Mouse (Mus musculus): Measurements from ENCODE around the gene Mrpl47. TPM values are rescaled to one million over a fixed set of nuclear protein-coding genes. Genes with fewer than 3 reads are reported as not detected.

Gene Mrpl47
- 35.8 and 38.1 TPM in 2 replicates for polyA plus RNA-seq (2014; fragmentation: Nextera tagmentation; extraction: Ambion mirVana)

- peak within 1 kb of the TSS; percentile 87 for H3K4me3 ChIP-seq (ENCODE audit: low read depth, low read length)
- ATAC-seq (ENCODE audit: insufficient read depth) (peak; percentile 48), DNase-seq (no peak)
- H3K9ac ChIP-seq: peak within 1 kb of the TSS; percentile 86
- peak within 1 kb of the TSS; percentile 86 for H3K4me2 ChIP-seq
- no peaks in the 10 kb centered on the region for H3K27me3 ChIP-seq (ENCODE audit: insufficient read depth, low read length)
- 0 out of 2 replicates have a peak, but pooled peaks cover 3% of the 10 kb centered on the region for H3K4me1 ChIP-seq (ENCODE audit: insufficient read depth)
- peak within 1 kb of the TSS; percentile 73; the same call in 1 of the 2 replicates for H3K27ac ChIP-seq (ENCODE audit: low read depth)
- under 1% methylated on average over 31 of the region's 31 CpGs for WGBS
- H3K9me3 ChIP-seq (ENCODE audit: low read depth, low read length): no peaks in the 10 kb centered on the region
- peaks cover 27% of the 10 kb centered on the region for H3K36me3 ChIP-seq (ENCODE audit: insufficient read depth)
- TF ChIP-seq CTCF (IDR thresholded peaks at IDR 0.05; ENCODE audit: low read depth): no peak
These were observed at the start of gene Mrpl47 for GRCm38 (mm10) chr3:32737172-32737655. Mrpl47 (minus strand) TSS chr3:32737605.

GRCm38 (mm10) chr3:32770781-32771180 is 33.4 kb upstream of the Mrpl47 start:
- DNase-seq: no peak
- Histone ChIP-seq H3K4me3 (ENCODE audit: low read depth, low read length) (no peak overlapping the region), H3K27ac (ENCODE audit: low read depth) (no peak overlapping the region), H3K9me3 (ENCODE audit: low read depth, low read length) (no peaks in the 10 kb centered on the region), H3K9ac (no peak overlapping the region), H3K36me3 (ENCODE audit: insufficient read depth) (no peaks in the 10 kb centered on the region), H3K4me2 (no peak overlapping the region), H3K27me3 (ENCODE audit: insufficient read depth, low read length) (no peaks in the 10 kb centered on the region), H3K4me1 (ENCODE audit: insufficient read depth) (no peaks in the 10 kb centered on the region)
- 80% methylated on average over 2 of the region's 2 CpGs for WGBS
- TF ChIP-seq CTCF (IDR thresholded peaks at IDR 0.05; ENCODE audit: low read depth): no peak
- ATAC-seq (ENCODE audit: insufficient read depth): no peak

GRCm38 (mm10) chr3:32763902-32764301 is 26.5 kb upstream of the Mrpl47 start:
- no peaks in the 10 kb centered on the region for H3K27me3 ChIP-seq (ENCODE audit: insufficient read depth, low read length)
- no peak overlapping the region for H3K27ac ChIP-seq (ENCODE audit: low read depth)
- WGBS: 40% methylated on average over 7 of the region's 7 CpGs
- H3K36me3 ChIP-seq (ENCODE audit: insufficient read depth): no peaks in the 10 kb centered on the region
- H3K9ac ChIP-seq: no peak overlapping the region
- no peak for TF ChIP-seq CTCF (IDR thresholded peaks at IDR 0.05; ENCODE audit: low read depth)
- no peaks in the 10 kb centered on the region for H3K4me1 ChIP-seq (ENCODE audit: insufficient read depth)
- H3K9me3 ChIP-seq (ENCODE audit: low read depth, low read length): no peaks in the 10 kb centered on the region
- no peak overlapping the region for H3K4me3 ChIP-seq (ENCODE audit: low read depth, low read length)
- H3K4me2 ChIP-seq: no peak overlapping the region
- no peak for ATAC-seq (ENCODE audit: insufficient read depth)
- DNase-seq: no peak

GRCm38 (mm10) chr3:32762962-32763361 is 25.6 kb upstream of the Mrpl47 start:
- H3K27me3 ChIP-seq (ENCODE audit: insufficient read depth, low read length): no peaks in the 10 kb centered on the region
- no peak for TF ChIP-seq CTCF (IDR thresholded peaks at IDR 0.05; ENCODE audit: low read depth)
- ATAC-seq (ENCODE audit: insufficient read depth): no peak
- no peak for DNase-seq
- H3K36me3 ChIP-seq (ENCODE audit: insufficient read depth): no peaks in the 10 kb centered on the region
- H3K27ac ChIP-seq (ENCODE audit: low read depth): no peak overlapping the region
- 57% methylated on average over 8 of the region's 8 CpGs for WGBS
- H3K9me3 ChIP-seq (ENCODE audit: low read depth, low read length): no peaks in the 10 kb centered on the region
- no peak overlapping the region for H3K4me2 ChIP-seq
- no peak overlapping the region for H3K9ac ChIP-seq
- H3K4me1 ChIP-seq (ENCODE audit: insufficient read depth): no peaks in the 10 kb centered on the region
- no peak overlapping the region for H3K4me3 ChIP-seq (ENCODE audit: low read depth, low read length)

GRCm38 (mm10) chr3:32759212-32759611 is 21.8 kb upstream of the Mrpl47 start:
- Histone ChIP-seq H3K4me3 (ENCODE audit: low read depth, low read length) (no peak overlapping the region), H3K9me3 (ENCODE audit: low read depth, low read length) (no peaks in the 10 kb centered on the region), H3K27me3 (ENCODE audit: insufficient read depth, low read length) (no peaks in the 10 kb centered on the region), H3K4me2 (no peak overlapping the region), H3K27ac (ENCODE audit: low read depth) (no peak overlapping the region), H3K4me1 (ENCODE audit: insufficient read depth) (no peaks in the 10 kb centered on the region), H3K9ac (no peak overlapping the region), H3K36me3 (ENCODE audit: insufficient read depth) (no peaks in the 10 kb centered on the region)
- DNase-seq (no peak), ATAC-seq (ENCODE audit: insufficient read depth) (no peak)
- WGBS: 76% methylated on average over 5 of the region's 5 CpGs
- no peak for TF ChIP-seq CTCF (IDR thresholded peaks at IDR 0.05; ENCODE audit: low read depth)

- Histone ChIP-seq H3K4me3 (ENCODE audit: low read depth, low read length) (no peak overlapping the region), H3K27me3 (ENCODE audit: insufficient read depth, low read length) (no peaks in the 10 kb centered on the region), H3K27ac (ENCODE audit: low read depth) (no peak overlapping the region), H3K4me2 (no peak overlapping the region), H3K9ac (no peak overlapping the region), H3K9me3 (ENCODE audit: low read depth, low read length) (no peaks in the 10 kb centered on the region), H3K4me1 (ENCODE audit: insufficient read depth) (no peaks in the 10 kb centered on the region), H3K36me3 (ENCODE audit: insufficient read depth) (peaks cover 38% of the 10 kb centered on the region)
- TF ChIP-seq CTCF (IDR thresholded peaks at IDR 0.05; ENCODE audit: low read depth): no peak
- DNase-seq (no peak), ATAC-seq (ENCODE audit: insufficient read depth) (no peak)
- 90% methylated on average over 3 of the region's 3 CpGs for WGBS
These were observed 17.0 kb upstream of the Mrpl47 start for GRCm38 (mm10) chr3:32754384-32754915.

GRCm38 (mm10) chr3:32749820-32750579 is 12.6 kb upstream of the Mrpl47 start:
- no peak overlapping the region for H3K27ac ChIP-seq (ENCODE audit: low read depth)
- no peak overlapping the region for H3K4me3 ChIP-seq (ENCODE audit: low read depth, low read length)
- no peak overlapping the region for H3K9ac ChIP-seq
- H3K4me1 ChIP-seq (ENCODE audit: insufficient read depth): no peaks in the 10 kb centered on the region
- no peak for DNase-seq
- no peak for TF ChIP-seq CTCF (IDR thresholded peaks at IDR 0.05; ENCODE audit: low read depth)
- no peak overlapping the region for H3K4me2 ChIP-seq
- whole genome bisulfite sequencing: 94% methylated on average over 4 of the region's 4 CpGs
- H3K27me3 ChIP-seq (ENCODE audit: insufficient read depth, low read length): no peaks in the 10 kb centered on the region
- H3K9me3 ChIP-seq (ENCODE audit: low read depth, low read length): no peaks in the 10 kb centered on the region
- no peak for ATAC-seq (ENCODE audit: insufficient read depth)
- H3K36me3 ChIP-seq (ENCODE audit: insufficient read depth): peaks cover 68% of the 10 kb centered on the region

All from lung, embryonic 14.5 days (tissue).